Mouse (Mus musculus): ENCODE measurements around the gene Nol4l. TPM values are rescaled to one million over a fixed set of nuclear protein-coding genes. Genes with fewer than 3 reads are reported as not detected.
"Not testable (repeated sequence)": the region's sequence is repeated elsewhere in the genome, so short reads cannot be mapped to it uniquely, and the experiment has no call there.

Gene Nol4l
- polyA plus RNA-seq, 1 experiment from 2014 or later: 43.9 TPM

- no peaks in the 10 kb centered on the region for H3K9me3 ChIP-seq
- ATAC-seq: no peak
- peaks cover 11% of the 10 kb centered on the region for H3K36me3 ChIP-seq
- no peaks in the 10 kb centered on the region for H3K4me1 ChIP-seq (replicated peaks)
- H3K4me3 ChIP-seq (replicated peaks): no peak overlapping the region
- no peaks in the 10 kb centered on the region for H3K27me3 ChIP-seq
- no peak overlapping the region for H3K9ac ChIP-seq (replicated peaks)
- 83% methylated on average over 2 of the region's 2 CpGs for WGBS
- no peak overlapping the region for H3K27ac ChIP-seq
- H3K4me2 ChIP-seq (replicated peaks): no peak overlapping the region
Measured at GRCm38 (mm10) chr2:153375380-153375779, 154.4 kb downstream of the Nol4l start.

- no peaks in the 10 kb centered on the region for H3K27me3 ChIP-seq
- no peaks in the 10 kb centered on the region for H3K9me3 ChIP-seq
- H3K4me3 ChIP-seq (replicated peaks): no peak overlapping the region
- H3K4me2 ChIP-seq (replicated peaks): no peak overlapping the region
- no peak for ATAC-seq
- no peak overlapping the region for H3K27ac ChIP-seq
- H3K36me3 ChIP-seq: peaks cover 26% of the 10 kb centered on the region
- no peak overlapping the region for H3K9ac ChIP-seq (replicated peaks)
- H3K4me1 ChIP-seq (replicated peaks): no peaks in the 10 kb centered on the region
Measured at GRCm38 (mm10) chr2:153370871-153371270, 158.9 kb downstream of the Nol4l start.

GRCm38 (mm10) chr2:153364531-153364930 is 165.2 kb downstream of the Nol4l start:
- not testable (repeated sequence) for H3K27ac ChIP-seq; H3K9me3 ChIP-seq; H3K4me2 ChIP-seq (replicated peaks); H3K4me1 ChIP-seq (replicated peaks); ATAC-seq; H3K27me3 ChIP-seq; H3K4me3 ChIP-seq (replicated peaks); H3K9ac ChIP-seq (replicated peaks)
- 95% methylated on average over 14 of the region's 14 CpGs for WGBS
- H3K36me3 ChIP-seq: peaks cover 58% of the 10 kb centered on the region

- no peak overlapping the region for H3K4me2 ChIP-seq (replicated peaks)
- no peaks in the 10 kb centered on the region for H3K4me1 ChIP-seq (replicated peaks)
- H3K36me3 ChIP-seq: peaks cover 63% of the 10 kb centered on the region
- H3K4me3 ChIP-seq (replicated peaks): no peak overlapping the region
- no peak for ATAC-seq
- WGBS: 89% methylated on average over 1 of the region's 1 CpGs
- H3K9me3 ChIP-seq: no peaks in the 10 kb centered on the region
- H3K27ac ChIP-seq: no peak overlapping the region
- no peak overlapping the region for H3K9ac ChIP-seq (replicated peaks)
- no peaks in the 10 kb centered on the region for H3K27me3 ChIP-seq
Measured at GRCm38 (mm10) chr2:153361101-153361710, 168.6 kb downstream of the Nol4l start.

Other genes starting within 250 kb of the Nol4l start
- 15.4 and 15.6 TPM in 2 replicates for gene Kif3b, start 238.6 kb downstream of the Nol4l start, polyA plus RNA-seq (2015; fragmentation: Nextera tagmentation; extraction: Ambion mirVana)
- gene Asxl1, start 184.1 kb downstream of the Nol4l start, polyA plus RNA-seq (2015; fragmentation: Nextera tagmentation; extraction: Ambion mirVana): 9.9 and 10.4 TPM in 2 replicates
- not detected in 2 replicates for gene 4930404H24Rik, start 37.2 kb downstream of the Nol4l start, polyA plus RNA-seq (2015; fragmentation: Nextera tagmentation; extraction: Ambion mirVana)
- gene Commd7, start 102.8 kb upstream of the Nol4l start, polyA plus RNA-seq (2015; fragmentation: Nextera tagmentation; extraction: Ambion mirVana): 84.6 and 87.2 TPM in 2 replicates
- 5.0 and 5.4 TPM in 2 replicates for gene Dnmt3b, start 119.5 kb upstream of the Nol4l start, polyA plus RNA-seq (2015; fragmentation: Nextera tagmentation; extraction: Ambion mirVana)
- gene Dnmt3c, start 166.7 kb upstream of the Nol4l start, polyA plus RNA-seq (2015; fragmentation: Nextera tagmentation; extraction: Ambion mirVana): 0.08 TPM in 1 of 2 replicates, not detected in the other
- gene Mapre1, start 211.3 kb upstream of the Nol4l start, polyA plus RNA-seq (2015; fragmentation: Nextera tagmentation; extraction: Ambion mirVana): 374 and 420 TPM in 2 replicates
- not detected in 2 replicates for gene Efcab8, start 250.0 kb upstream of the Nol4l start, polyA plus RNA-seq (2015; fragmentation: Nextera tagmentation; extraction: Ambion mirVana)